Mouse (Mus musculus) limb, embryonic 12.5 days (tissue): Measurements from ENCODE around the gene Mpg. TPM values are rescaled to one million over a fixed set of nuclear protein-coding genes. Genes with fewer than 3 reads are reported as not detected.
A peak's percentile ranks its signal among the peaks of the same experiment; 100 is the strongest.

Experiments
- ATAC-seq: fragments of 200-750 bp; cut with Nextera tagmentation; 2 replicates; pipeline ENCODE4 v1.8.0; 2017; ENCODE audit warnings: low read depth, moderate TSS enrichment; ENCODE audit not compliant: insufficient number of reproducible peaks, insufficient read depth, low FRiP score, low TSS enrichment
- H3K27ac ChIP-seq: fragments of 300-500 bp; sonication (generic); 2 replicates; pipeline ENCODE4 v1.5.1; 2016; ENCODE audit warnings: mild to moderate bottlenecking, moderate library complexity
- H3K27me3 ChIP-seq: fragments of 300-500 bp; sonication (generic); 2 replicates; pipeline ENCODE4 v1.6.1; 2016; ENCODE audit warnings: mild to moderate bottlenecking, moderate library complexity
- H3K36me3 ChIP-seq: fragments of 300-500 bp; sonication (generic); 2 replicates; pipeline ENCODE4 v1.6.1; 2016; ENCODE audit warnings: mild to moderate bottlenecking, moderate library complexity
- H3K4me1 ChIP-seq: fragments of 300-500 bp; sonication (generic); replicated peaks from 2 replicates; pipeline ENCODE4 v1.6.1; 2016
- H3K4me2 ChIP-seq: fragments of 300-500 bp; sonication (generic); 2 replicates; pipeline ENCODE4 v1.6.1; 2016; ENCODE audit warnings: mild to moderate bottlenecking, moderate library complexity
- H3K4me3 ChIP-seq: fragments of 300-500 bp; sonication (generic); replicated peaks from 2 replicates; pipeline ENCODE4 v1.5.1; 2016; ENCODE audit warnings: mild to moderate bottlenecking
- H3K9ac ChIP-seq: fragments of 300-500 bp; sonication (generic); replicated peaks from 2 replicates; pipeline ENCODE4 v1.6.1; 2016; ENCODE audit warnings: mild to moderate bottlenecking, moderate library complexity
- H3K9me3 ChIP-seq: fragments of 300-500 bp; sonication (generic); 2 replicates; pipeline ENCODE4 v1.6.1; 2016; ENCODE audit warnings: mild to moderate bottlenecking, moderate library complexity
- WGBS: fragments of 180-500 bp; shearing (Covaris S2); methylation state at CpG from one replicate; pipeline ENCODE4 v1.1.7; 2016; 5-methylcytosine and 5-hydroxymethylcytosine counted together
- polyA plus RNA-seq: library from polyadenylated mRNA; unstranded; fragments of >200 nt; fragmentation: Nextera tagmentation; extraction: Ambion mirVana; gene quantifications from 2 replicates; pipeline ENCODE4 v1.2.1, GENCODE M21; 2016

Gene Mpg
- polyA plus RNA-seq, 1 experiment from 2014 or later: 42.4 TPM

GRCm38 (mm10) chr11:32223297-32223967 lies 2.9 kb upstream of the Mpg start:
- no peak overlapping the region for H3K27ac ChIP-seq
- H3K4me3 ChIP-seq: no peak overlapping the region
- H3K36me3 ChIP-seq: peaks cover 5% of the 10 kb centered on the region; the same call in 1 of the 2 replicates
- no peak overlapping the region for H3K9ac ChIP-seq
- H3K27me3 ChIP-seq: peaks cover 9% of the 10 kb centered on the region
- H3K9me3 ChIP-seq: no peaks in the 10 kb centered on the region
- H3K4me2 ChIP-seq: peak overlapping the region; percentile 89; the same call in 1 of the 2 replicates
- WGBS: 70% methylated on average over 4 of the region's 4 CpGs
- ATAC-seq: no peak
- peaks cover 69% of the 10 kb centered on the region for H3K4me1 ChIP-seq

GRCm38 (mm10) chr11:32224468-32225139 lies 1.7 kb upstream of the Mpg start:
- Histone ChIP-seq H3K27ac (peak overlapping the region; percentile 90), H3K4me1 (peaks cover 59% of the 10 kb centered on the region), H3K4me3 (no peak overlapping the region), H3K9ac (peak overlapping the region; percentile 2; the same call in 1 of the 2 replicates), H3K36me3 (peaks cover 17% of the 10 kb centered on the region), H3K4me2 (peak overlapping the region; percentile 29), H3K27me3 (peaks cover 9% of the 10 kb centered on the region), H3K9me3 (no peaks in the 10 kb centered on the region)
- peak; percentile 20; the same call in 1 of the 2 replicates for ATAC-seq
- WGBS: 20% methylated on average over 4 of the region's 4 CpGs

- H3K9ac ChIP-seq: no peak overlapping the region; the same call in 1 of the 2 replicates
- peaks cover 25% of the 10 kb centered on the region for H3K36me3 ChIP-seq
- H3K4me1 ChIP-seq: peaks cover 52% of the 10 kb centered on the region
- no peaks in the 10 kb centered on the region for H3K9me3 ChIP-seq
- no peak overlapping the region for H3K4me3 ChIP-seq
- H3K27ac ChIP-seq: peak overlapping the region; percentile 90
- 42% methylated on average over 7 of the region's 7 CpGs for WGBS
- H3K27me3 ChIP-seq: peaks cover 9% of the 10 kb centered on the region
- H3K4me2 ChIP-seq: peak overlapping the region; percentile 74
- no peak for ATAC-seq
Measured at GRCm38 (mm10) chr11:32225222-32226104, 842 bp upstream of the Mpg start.

DNA sequence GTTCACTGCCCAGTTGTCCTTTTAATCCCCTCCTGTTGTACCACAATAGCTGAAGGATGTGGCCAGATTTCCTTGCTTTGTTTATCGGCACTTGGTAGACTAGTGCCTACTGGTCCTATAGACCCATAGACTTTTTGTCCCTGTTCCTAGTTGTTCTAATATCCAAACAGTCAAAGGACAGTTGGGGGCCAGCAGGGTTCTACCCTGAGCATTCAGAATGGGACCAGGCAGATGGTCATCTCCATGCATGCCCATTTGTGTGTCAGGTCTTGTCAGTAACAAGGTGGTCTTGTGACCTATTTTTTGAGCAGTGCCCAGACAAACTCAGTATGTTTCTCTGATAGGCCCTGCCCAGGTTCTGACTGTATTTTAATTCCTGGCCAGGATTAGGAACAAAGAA lies 736 bp downstream of the Mpg start:
- peak overlapping the region; percentile 80 for H3K9ac ChIP-seq
- peaks cover 9% of the 10 kb centered on the region for H3K27me3 ChIP-seq
- H3K36me3 ChIP-seq: peaks cover 41% of the 10 kb centered on the region
- no peaks in the 10 kb centered on the region for H3K9me3 ChIP-seq
- no peak for ATAC-seq
- peak overlapping the region; percentile 74 for H3K4me2 ChIP-seq
- H3K4me1 ChIP-seq: peaks cover 41% of the 10 kb centered on the region
- peak overlapping the region; percentile 90; the same call in 1 of the 2 replicates for H3K27ac ChIP-seq
- WGBS: 53% methylated on average over 1 of the region's 1 CpGs
- peak overlapping the region; percentile 65 for H3K4me3 ChIP-seq

DNA sequence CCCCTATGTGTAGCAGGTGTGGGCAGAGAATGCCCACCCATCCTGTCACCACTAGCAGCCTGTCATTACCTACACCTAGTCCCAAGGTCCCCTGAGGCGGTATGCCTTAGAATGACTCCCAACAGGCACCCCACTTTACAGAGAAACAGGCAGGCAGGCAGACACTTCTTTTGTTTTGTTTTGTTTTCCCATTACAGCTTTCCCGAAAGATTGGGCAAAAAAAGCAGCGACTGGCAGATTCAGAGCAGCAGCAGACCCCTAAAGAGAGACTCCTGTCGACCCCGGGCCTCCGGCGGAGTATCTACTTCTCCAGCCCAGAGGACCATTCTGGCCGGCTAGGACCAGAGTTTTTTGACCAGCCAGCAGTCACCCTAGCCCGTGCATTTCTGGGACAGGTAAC lies 1.2 kb downstream of the Mpg start:
- peaks cover 46% of the 10 kb centered on the region for H3K36me3 ChIP-seq
- no peak overlapping the region for H3K27ac ChIP-seq
- WGBS: 89% methylated on average over 9 of the region's 9 CpGs
- H3K27me3 ChIP-seq: peaks cover 9% of the 10 kb centered on the region
- no peaks in the 10 kb centered on the region for H3K9me3 ChIP-seq
- peaks cover 36% of the 10 kb centered on the region for H3K4me1 ChIP-seq
- H3K4me2 ChIP-seq: peak overlapping the region; percentile 74; the same call in 1 of the 2 replicates
- 0 out of 2 replicates have a peak overlapping the region, but pooled peaks have one; percentile 80 for H3K9ac ChIP-seq
- no peak overlapping the region for H3K4me3 ChIP-seq
- no peak for ATAC-seq

DNA sequence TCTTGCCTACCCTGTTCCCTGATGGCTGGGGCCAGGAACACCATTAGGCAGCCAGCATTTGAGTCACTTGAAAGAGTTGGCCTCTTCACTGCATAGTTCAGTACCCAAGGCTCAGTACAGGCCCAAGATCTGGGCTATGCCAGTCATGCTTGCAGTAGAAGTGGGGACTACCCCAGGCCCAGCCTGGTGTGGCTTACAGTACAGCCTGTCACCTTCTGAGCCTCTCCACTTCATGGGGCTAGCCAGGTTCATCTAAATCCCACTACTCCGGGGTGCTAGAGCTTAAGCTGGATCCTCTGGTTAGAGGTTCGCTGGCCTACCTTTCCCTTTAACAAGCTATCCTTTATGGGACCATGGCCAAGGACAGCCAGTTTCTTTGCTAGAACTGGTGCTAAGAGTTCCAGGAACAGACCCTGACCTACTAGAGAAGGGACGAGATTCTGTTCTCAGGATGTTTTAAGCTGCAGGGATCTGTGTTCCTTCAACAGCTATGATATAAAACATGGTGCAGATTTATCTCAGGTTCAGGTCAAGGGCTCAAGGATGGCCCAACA lies 2.1 kb downstream of the Mpg start:
- no peak for ATAC-seq
- 0 out of 2 replicates have a peak overlapping the region, but pooled peaks have one; percentile 3 for H3K9ac ChIP-seq
- peaks cover 4% of the 10 kb centered on the region; the same call in 1 of the 2 replicates for H3K27me3 ChIP-seq
- H3K9me3 ChIP-seq: no peaks in the 10 kb centered on the region
- 92% methylated on average over 3 of the region's 3 CpGs for WGBS
- H3K4me2 ChIP-seq: no peak overlapping the region
- H3K27ac ChIP-seq: no peak overlapping the region
- H3K4me3 ChIP-seq: no peak overlapping the region
- peaks cover 30% of the 10 kb centered on the region for H3K4me1 ChIP-seq
- peaks cover 54% of the 10 kb centered on the region for H3K36me3 ChIP-seq

DNA sequence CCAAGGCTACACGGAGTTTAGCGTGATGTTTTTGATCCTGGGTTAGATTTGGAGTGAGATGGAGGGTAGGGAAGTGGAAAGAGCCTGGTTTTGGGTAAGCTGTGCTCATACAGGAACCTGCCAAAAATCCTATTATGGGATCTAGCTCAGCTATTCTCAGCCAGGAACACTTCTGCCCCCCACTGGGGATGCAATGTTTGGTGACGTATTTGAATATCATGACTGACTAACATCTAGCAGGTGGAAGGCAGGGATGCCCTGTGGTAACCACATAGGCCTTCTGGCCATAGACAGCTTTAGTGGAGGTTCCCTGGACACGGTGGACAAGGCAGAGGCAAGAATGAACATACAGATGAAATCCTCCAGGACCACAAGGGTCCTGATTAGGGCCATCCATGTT lies 3.9 kb downstream of the Mpg start:
- peaks cover 73% of the 10 kb centered on the region for H3K36me3 ChIP-seq
- no peak for ATAC-seq
- 84% methylated on average over 4 of the region's 4 CpGs for WGBS
- H3K9ac ChIP-seq: no peak overlapping the region
- H3K27me3 ChIP-seq: no peaks in the 10 kb centered on the region
- H3K4me3 ChIP-seq: no peak overlapping the region
- H3K4me1 ChIP-seq: peaks cover 20% of the 10 kb centered on the region
- no peaks in the 10 kb centered on the region for H3K9me3 ChIP-seq
- H3K4me2 ChIP-seq: no peak overlapping the region
- no peak overlapping the region for H3K27ac ChIP-seq

- peaks cover 11% of the 10 kb centered on the region for H3K4me1 ChIP-seq
- H3K4me3 ChIP-seq: no peak overlapping the region
- H3K36me3 ChIP-seq: peaks cover 80% of the 10 kb centered on the region
- H3K27ac ChIP-seq: no peak overlapping the region
- no peaks in the 10 kb centered on the region for H3K9me3 ChIP-seq
- no peak overlapping the region for H3K4me2 ChIP-seq
- ATAC-seq: no peak
- no peak overlapping the region for H3K9ac ChIP-seq
- H3K27me3 ChIP-seq: no peaks in the 10 kb centered on the region
- WGBS: 80% methylated on average over 2 of the region's 2 CpGs
Measured at GRCm38 (mm10) chr11:32231125-32231524, 4.8 kb downstream of the Mpg start.

GRCm38 (mm10) chr11:32232848-32233247 lies 6.5 kb downstream of the Mpg start:
- Histone ChIP-seq H3K4me2 (no peak overlapping the region), H3K9ac (no peak overlapping the region), H3K9me3 (no peaks in the 10 kb centered on the region), H3K36me3 (peaks cover 91% of the 10 kb centered on the region), H3K27ac (no peak overlapping the region), H3K27me3 (no peaks in the 10 kb centered on the region), H3K4me3 (no peak overlapping the region), H3K4me1 (no peaks in the 10 kb centered on the region)
- ATAC-seq: no peak
- WGBS: 61% methylated on average over 10 of the region's 10 CpGs

- Histone ChIP-seq H3K4me2 (no peak overlapping the region), H3K9ac (no peak overlapping the region), H3K27ac (no peak overlapping the region), H3K9me3 (no peaks in the 10 kb centered on the region), H3K4me3 (no peak overlapping the region), H3K36me3 (peaks cover 86% of the 10 kb centered on the region), H3K27me3 (no peaks in the 10 kb centered on the region), H3K4me1 (no peaks in the 10 kb centered on the region)
- no peak for ATAC-seq
- 92% methylated on average over 3 of the region's 3 CpGs for WGBS
Measured at GRCm38 (mm10) chr11:32233895-32234294, 7.6 kb downstream of the Mpg start.
